Mouse (Mus musculus): ENCODE measurements around the gene Abtb2. TPM values are rescaled to one million over a fixed set of nuclear protein-coding genes. Genes with fewer than 3 reads are reported as not detected.
A peak's percentile ranks its signal among the peaks of the same experiment; 100 is the strongest.

Gene Abtb2
- polyA plus RNA-seq, 1 experiment from 2014 or later = 6.0 TPM

GRCm38 (mm10) chr2:103669561-103669960 lies 103.5 kb downstream of the Abtb2 start:
- in situ Hi-C loops (cut with MboI; ENCODE audit: low pct_unique_long_range_greater_than_20kb) = no loop called here
- POLR2A ChIA-PET = interaction anchor here (1.5 kb wide), 1 partner anchor 17 kb away, joined by 4 read pairs; no protein-coding TSS in a partner anchor
- no peak for TF ChIP-seq CTCF (IDR thresholded peaks at IDR 0.05)
- CTCF ChIA-PET = interaction anchor here (1.1 to 1.9 kb wide), 3 partner anchors 8 to 103 kb away, joined by 3 to 5 read pairs (median 4); partner anchors contain the start of gene Abtb2
- ATAC-seq (no peak), DNase-seq (ENCODE audit: low read depth, low spot score) (no peak)
- no peaks in the 10 kb centered on the region for H3K27me3 ChIP-seq

- H3K27me3 ChIP-seq = no peaks in the 10 kb centered on the region
- ATAC-seq = peak; percentile 81
- CTCF ChIA-PET = interaction anchor here (1.5 to 1.9 kb wide), 3 partner anchors 9 to 104 kb away, joined by 4 to 5 read pairs (median 4); partner anchors contain the start of gene Abtb2
- POLR2A ChIA-PET = interaction anchor here (1.5 kb wide), 1 partner anchor 17 kb away, joined by 4 read pairs; no protein-coding TSS in a partner anchor
- no peak for TF ChIP-seq CTCF (IDR thresholded peaks at IDR 0.05)
- peak; percentile 88 for DNase-seq (ENCODE audit: low read depth, low spot score)
- in situ Hi-C loops (cut with MboI; ENCODE audit: low pct_unique_long_range_greater_than_20kb) = loop anchor here (5.0 kb wide), 1 partner anchor 37 kb away; no protein-coding TSS in a partner anchor
These were observed 104.2 kb downstream of the Abtb2 start for GRCm38 (mm10) chr2:103670276-103670680.

GRCm38 (mm10) chr2:103672573-103673119 lies 106.5 kb downstream of the Abtb2 start:
- no peak for ATAC-seq

GRCm38 (mm10) chr2:103673609-103674008 lies 107.5 kb downstream of the Abtb2 start:
- in situ Hi-C loops (cut with MboI; ENCODE audit: low pct_unique_long_range_greater_than_20kb) = loop anchor here (5.0 kb wide), 1 partner anchor 34 kb away; no protein-coding TSS in a partner anchor
- CTCF ChIA-PET = interaction anchor here (2.0 kb wide), 1 partner anchor 12 kb away, joined by 5 read pairs; no protein-coding TSS in a partner anchor
- no peak for DNase-seq (ENCODE audit: low read depth, low spot score)
- ATAC-seq = no peak
- no peak for TF ChIP-seq CTCF (IDR thresholded peaks at IDR 0.05)
- POLR2A ChIA-PET = no interaction called here
- no peaks in the 10 kb centered on the region for H3K27me3 ChIP-seq

More at GRCm38 (mm10) chr2:103672573-103673119, 106.5 kb downstream of the Abtb2 start:
- H3K27me3 ChIP-seq = no peaks in the 10 kb centered on the region
- in situ Hi-C loops (cut with MboI; ENCODE audit: low pct_unique_long_range_greater_than_20kb) = loop anchor here (5.0 kb wide), 1 partner anchor 35 kb away; no protein-coding TSS in a partner anchor
- CTCF ChIA-PET = no interaction called here
- POLR2A ChIA-PET = no interaction called here
- TF ChIP-seq CTCF (IDR thresholded peaks at IDR 0.05) = no peak
- DNase-seq (ENCODE audit: low read depth, low spot score) = no peak

GRCm38 (mm10) chr2:103675391-103675790 lies 109.3 kb downstream of the Abtb2 start:
- ATAC-seq = no peak
- TF ChIP-seq CTCF (IDR thresholded peaks at IDR 0.05) = no peak
- no peak for DNase-seq (ENCODE audit: low read depth, low spot score)
- in situ Hi-C loops (cut with MboI; ENCODE audit: low pct_unique_long_range_greater_than_20kb) = no loop called here
- ChIA-PET CTCF (interaction anchor here (2.0 kb wide), 1 partner anchor 14 kb away, joined by 5 read pairs; no protein-coding TSS in a partner anchor), POLR2A (no interaction called here)
- no peaks in the 10 kb centered on the region for H3K27me3 ChIP-seq

GRCm38 (mm10) chr2:103676808-103677207 lies 110.7 kb downstream of the Abtb2 start:
- no peaks in the 10 kb centered on the region for H3K27me3 ChIP-seq
- ATAC-seq = no peak
- in situ Hi-C loops (cut with MboI; ENCODE audit: low pct_unique_long_range_greater_than_20kb) = no loop called here
- ChIA-PET CTCF (interaction anchor here (0.8 to 2.3 kb wide), 5 partner anchors 9 to 117 kb away, joined by 3 to 6 read pairs (median 3); no protein-coding TSS in a partner anchor), POLR2A (interaction anchor here (1.0 kb wide), 1 partner anchor 109 kb away, joined by 3 read pairs; no protein-coding TSS in a partner anchor)
- no peak for TF ChIP-seq CTCF (IDR thresholded peaks at IDR 0.05)
- DNase-seq (ENCODE audit: low read depth, low spot score) = no peak

- POLR2A ChIA-PET = interaction anchor here (1.0 kb wide), 1 partner anchor 110 kb away, joined by 3 read pairs; no protein-coding TSS in a partner anchor
These were observed 111.7 kb downstream of the Abtb2 start for GRCm38 (mm10) chr2:103677614-103678369.

GRCm38 (mm10) chr2:103678433-103678832 lies 112.3 kb downstream of the Abtb2 start:
- DNase-seq (ENCODE audit: low read depth, low spot score) (no peak), ATAC-seq (peak; percentile 83)
- ChIA-PET POLR2A (no interaction called here), CTCF (interaction anchor here (1.4 to 2.3 kb wide), 4 partner anchors 9 to 99 kb away, joined by 3 to 6 read pairs (median 4); no protein-coding TSS in a partner anchor)
- in situ Hi-C loops (cut with MboI; ENCODE audit: low pct_unique_long_range_greater_than_20kb) = no loop called here
- H3K27me3 ChIP-seq = no peaks in the 10 kb centered on the region
- TF ChIP-seq CTCF (IDR thresholded peaks at IDR 0.05) = no peak

More at GRCm38 (mm10) chr2:103677614-103678369, 111.7 kb downstream of the Abtb2 start:
- no peak for DNase-seq (ENCODE audit: low read depth, low spot score)
- ATAC-seq = no peak
- in situ Hi-C loops (cut with MboI; ENCODE audit: low pct_unique_long_range_greater_than_20kb) = no loop called here
- CTCF ChIA-PET = interaction anchor here (1.3 to 2.3 kb wide), 5 partner anchors 10 to 118 kb away, joined by 3 to 6 read pairs (median 3); no protein-coding TSS in a partner anchor
- TF ChIP-seq CTCF (IDR thresholded peaks at IDR 0.05) = no peak
- H3K27me3 ChIP-seq = no peaks in the 10 kb centered on the region

GRCm38 (mm10) chr2:103680364-103681110 lies 114.4 kb downstream of the Abtb2 start:
- ATAC-seq (no peak), DNase-seq (ENCODE audit: low read depth, low spot score) (no peak)
- in situ Hi-C loops (cut with MboI; ENCODE audit: low pct_unique_long_range_greater_than_20kb) = no loop called here
- TF ChIP-seq CTCF (IDR thresholded peaks at IDR 0.05) = no peak
- POLR2A ChIA-PET = interaction anchor here (0.6 to 1.3 kb wide), 5 partner anchors 8 to 80 kb away, joined by 3 read pairs; no protein-coding TSS in a partner anchor
- CTCF ChIA-PET = interaction anchor here (1.0 to 1.7 kb wide), 3 partner anchors 34 to 52 kb away, joined by 4 read pairs; no protein-coding TSS in a partner anchor
- H3K27me3 ChIP-seq = no peaks in the 10 kb centered on the region
